Mouse (Mus musculus) MEL (cell line): ENCODE measurements at regions not wholly inside any gene's neighbourhood (a gene's known extent, or its start where the extent isn't known, plus 50 kb on each side); places are given as distances from the start of the nearest gene placed in this dataset.
A peak's percentile ranks its signal among the peaks of the same experiment; 100 is the strongest.

Experiments used
- DNase-seq: peaks from one replicate; pipeline ENCODE4 v3.0.0; 2011; ENCODE audit warnings: low read depth, low spot score
- H3K27ac ChIP-seq: 2 replicates; pipeline ENCODE4 v1.5.1; 2012; ENCODE audit warnings: low read depth, mild to moderate bottlenecking, control low read depth, low read length, moderate library complexity; ENCODE audit not compliant: control insufficient read depth
- H3K27me3 ChIP-seq, 2 experiments: fragments of 150-350 bp in 1 of 2; sonication (generic) in 1 of 2; 2 replicates each; pipeline ENCODE4 v1.6.1; 2012; ENCODE audit warnings: low read length in 2 of 2, mild to moderate bottlenecking in 2 of 2, improper control_type of control experiment in 1 of 2, moderate library complexity in 1 of 2; ENCODE audit not compliant: insufficient read depth in 2 of 2, control insufficient read depth in 1 of 2
- H3K36me3 ChIP-seq, 2 experiments: 2 replicates each; pipeline ENCODE4 v1.6.1; 2012 to 2014; ENCODE audit warnings: low read length in 2 of 2, improper control_type of control experiment in 1 of 2, inconsistent platforms in 1 of 2, mild to moderate bottlenecking in 1 of 2; ENCODE audit not compliant: insufficient read depth in 2 of 2, control insufficient read depth in 1 of 2
- H3K4me1 ChIP-seq, 2 experiments: fragments of 150-350 bp in 1 of 2; sonication (generic) in 1 of 2; 2 replicates each; pipeline ENCODE4 v1.6.1; 2012; ENCODE audit warnings: low read length in 2 of 2, improper control_type of control experiment in 1 of 2, mild to moderate bottlenecking in 1 of 2; ENCODE audit not compliant: insufficient read depth in 2 of 2, control insufficient read depth in 1 of 2
- H3K4me3 ChIP-seq, 2 experiments: fragments of 150-350 bp in 1 of 2; sonication (generic) in 1 of 2; 2 replicates each; pipeline ENCODE4 v1.5.1; 2012; ENCODE audit warnings: low read depth in 2 of 2, low read length in 2 of 2, mild to moderate bottlenecking in 2 of 2, moderate library complexity in 2 of 2, control low read depth in 1 of 2, improper control_type of control experiment in 1 of 2; ENCODE audit not compliant: control insufficient read depth in 1 of 2, insufficient read depth in 1 of 2
- H3K79me2 ChIP-seq: 2 replicates; pipeline ENCODE4 v1.6.1; 2012; ENCODE audit warnings: mild to moderate bottlenecking, low read length, moderate library complexity; ENCODE audit not compliant: control insufficient read depth, poor library complexity, insufficient read depth
- H3K9ac ChIP-seq: 2 replicates; pipeline ENCODE4 v1.6.1; 2012; ENCODE audit warnings: low read depth, mild to moderate bottlenecking, control low read depth, low read length, moderate library complexity; ENCODE audit not compliant: control insufficient read depth, poor library complexity, severe bottlenecking
- H3K9me3 ChIP-seq: fragments of 150-350 bp; sonication (generic); replicated peaks from 2 replicates; pipeline ENCODE4 v1.6.1; 2012; ENCODE audit warnings: mild to moderate bottlenecking, low read length, improper control_type of control experiment, moderate library complexity; ENCODE audit not compliant: insufficient read depth
- CHD2 ChIP-seq: IDR thresholded peaks from 2 replicates; pipeline ENCODE4 v1.6.1; 2011; ENCODE audit warnings: low read length, improper control_type of control experiment
- EP300 ChIP-seq, 2 experiments: IDR thresholded peaks; 2 replicates each; pipeline ENCODE4 v1.6.1; 2011; ENCODE audit warnings: improper control_type of control experiment in 2 of 2, low read length in 2 of 2, low read depth in 1 of 2, mild to moderate bottlenecking in 1 of 2
- GATA1 ChIP-seq: IDR thresholded peaks from 2 replicates; pipeline ENCODE4 v1.6.1; 2011; ENCODE audit warnings: low read depth, low read length, improper control_type of control experiment
- HCFC1 ChIP-seq: IDR thresholded peaks from 2 replicates; pipeline ENCODE4 v1.6.1; 2012; ENCODE audit warnings: low read depth, mild to moderate bottlenecking, inconsistent platforms, low read length, improper control_type of control experiment, moderate library complexity

DNA sequence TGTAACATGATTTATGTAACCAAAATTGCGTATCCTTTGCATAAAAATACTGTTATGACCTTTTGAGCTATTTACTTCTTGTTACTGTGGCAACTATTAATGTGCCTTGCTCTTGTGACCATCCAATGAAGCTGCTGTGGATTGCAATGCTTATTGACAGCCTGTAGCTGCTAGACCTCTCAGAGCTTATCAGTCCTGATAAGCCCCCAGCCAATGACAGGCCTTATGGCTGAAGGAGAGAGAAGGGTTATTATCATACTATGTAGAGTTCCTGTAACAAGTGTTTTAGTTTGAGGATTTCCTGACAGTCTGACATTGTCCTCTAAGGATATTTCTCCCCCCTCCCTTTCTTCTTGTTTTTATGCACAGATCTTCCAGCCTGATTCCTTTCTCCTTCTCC is 96.2 kb upstream of the Lsamp start:
- peak; percentile 37 for DNase-seq
- Histone ChIP-seq H3K36me3 (peaks cover 0 to 19% of the 10 kb centered on the region in 2 experiments; a peak in 2 of 4 replicates), H3K4me3 (no peak overlapping the region), H3K27ac (no peak overlapping the region), H3K9ac (no peak overlapping the region), H3K79me2 (no peaks in the 10 kb centered on the region), H3K27me3 (no peaks in the 10 kb centered on the region), H3K9me3 (no peaks in the 10 kb centered on the region), H3K4me1 (peaks cover 3 to 4% of the 10 kb centered on the region in 2 experiments; a peak in 3 of 4 replicates)
- no peak for TF ChIP-seq CHD2
- no peak for TF ChIP-seq HCFC1
- peak; percentile 85 for TF ChIP-seq GATA1
- peak in 1 of 2 experiments; percentile 34; a peak in 1 of 4 replicates for TF ChIP-seq EP300 (IDR thresholded peaks at IDR 0.05; ENCODE audit: low read depth in 1 of 2, low read length in 2 of 2)
